ENCODE assay signal across 29 mouse cellular contexts in genomic region chr11:5819223-5819622, GRCm38 (mm10). TPM values are rescaled to one million over a fixed set of nuclear protein-coding genes. Genes with fewer than 3 reads are reported as not detected.
"Had no signal": no experiment of that assay in that cellular context is flagged by ENCODE, and none has a peak within 500 bp of the region (broad histone marks: within the 10 kb centered on the region; RNA-seq: fewer than 3 reads in every experiment).

No protein-coding gene starts in this region.

- H3K9ac ChIP-seq: embryonic facial prominence, embryonic 12.5 days; embryonic facial prominence, embryonic 13.5 days; embryonic facial prominence, embryonic 15.5 days; forebrain, embryonic 12.5 days; forebrain, embryonic 13.5 days; forebrain, embryonic 15.5 days; forebrain, postnatal 0 days had no signal

- DNase-seq: cerebellum, adult 8-10 months; cerebellum, adult 9-10 months; cerebellum, adult 9-11 months; cerebellum, postnatal 10 days; cerebellum, postnatal 14 days; cerebellum, postnatal 25 days; cerebellum, postnatal 36 days; embryo, embryonic 11 days; forebrain, postnatal 0 days; gastrocnemius, adult 2 months; gastrocnemius, postnatal 10 days; gastrocnemius, postnatal 14 days; gastrocnemius, postnatal 25 days; gastrocnemius, postnatal 36 days; heart, adult 2 months had no signal

- H3K4me1 ChIP-seq: embryonic facial prominence, embryonic 10.5 days; embryonic facial prominence, embryonic 12.5 days; embryonic facial prominence, embryonic 13.5 days; embryonic facial prominence, embryonic 15.5 days; forebrain, embryonic 10.5 days; forebrain, embryonic 12.5 days; forebrain, embryonic 13.5 days; forebrain, embryonic 15.5 days; heart, embryonic 10.5 days had no signal

- H3K9me3 ChIP-seq: embryonic facial prominence, embryonic 10.5 days; embryonic facial prominence, embryonic 12.5 days; embryonic facial prominence, embryonic 13.5 days; embryonic facial prominence, embryonic 15.5 days; forebrain, embryonic 10.5 days; forebrain, embryonic 12.5 days; forebrain, embryonic 13.5 days; forebrain, embryonic 15.5 days; heart, embryonic 10.5 days had no signal

- H3K4me3 ChIP-seq: embryonic facial prominence, embryonic 10.5 days; embryonic facial prominence, embryonic 12.5 days; embryonic facial prominence, embryonic 13.5 days; embryonic facial prominence, embryonic 15.5 days; erythroblast, embryonic 14.5 days; forebrain, embryonic 10.5 days; forebrain, embryonic 12.5 days; forebrain, embryonic 13.5 days; forebrain, embryonic 15.5 days; gastrocnemius, adult 2 months; heart, adult 2 months; heart, embryonic 10.5 days had no signal

- H3K27me3 ChIP-seq: embryonic facial prominence, embryonic 12.5 days; embryonic facial prominence, embryonic 13.5 days; embryonic facial prominence, embryonic 15.5 days; forebrain, embryonic 12.5 days; forebrain, embryonic 13.5 days; forebrain, embryonic 15.5 days had no signal

- H3K4me2 ChIP-seq: embryonic facial prominence, embryonic 12.5 days; embryonic facial prominence, embryonic 13.5 days; embryonic facial prominence, embryonic 15.5 days; forebrain, embryonic 12.5 days; forebrain, embryonic 13.5 days; forebrain, embryonic 15.5 days; heart, embryonic 11.5 days had no signal

- ATAC-seq: forebrain, embryonic 13.5 days; forebrain, embryonic 15.5 days; forebrain, embryonic 16.5 days; forebrain, postnatal 0 days had no signal

- H3K27ac ChIP-seq: embryonic facial prominence, embryonic 10.5 days; embryonic facial prominence, embryonic 12.5 days; embryonic facial prominence, embryonic 13.5 days; embryonic facial prominence, embryonic 15.5 days; forebrain, embryonic 10.5 days; forebrain, embryonic 12.5 days; forebrain, embryonic 13.5 days; forebrain, embryonic 15.5 days; gastrocnemius, adult 2 months; heart, adult 2 months; heart, embryonic 10.5 days had no signal

- H3K36me3 ChIP-seq: embryonic facial prominence, embryonic 10.5 days; embryonic facial prominence, embryonic 12.5 days; embryonic facial prominence, embryonic 13.5 days; embryonic facial prominence, embryonic 15.5 days; forebrain, embryonic 10.5 days; forebrain, embryonic 12.5 days; forebrain, embryonic 15.5 days; heart, embryonic 10.5 days had no signal

RNA-seq across cellular contexts. Expression of gene Pgam2, which starts 15.7 kb away (rescaled TPM):
- total RNA-seq: common myeloid progenitor, adult 5-6 weeks; granulocyte monocyte progenitor cell, adult 5-6 weeks had no signal
- polyA plus RNA-seq: erythroblast, embryonic 14.5 days had no signal

RNA-seq across cellular contexts. Expression of gene Aebp1, which starts 42.5 kb away (rescaled TPM):
- total RNA-seq: common myeloid progenitor, adult 5-6 weeks; granulocyte monocyte progenitor cell, adult 5-6 weeks had no signal
